Mouse (Mus musculus) spleen, adult 2 months (tissue): ENCODE measurements around the gene Rit1.

Experiments used
- CTCF ChIP-seq: fragments of 200-500 bp; IDR thresholded peaks from 2 replicates; pipeline ENCODE4 v1.5.1; 2011; ENCODE audit warnings: mild to moderate bottlenecking, inconsistent platforms; ENCODE audit not compliant: insufficient read depth, insufficient read length, insufficient replicate concordance; ENCODE audit errors: extremely low read depth
- POLR2A ChIP-seq: fragments of 200-500 bp; IDR thresholded peaks from 2 replicates; pipeline ENCODE4 v1.6.1; 2011; ENCODE audit warnings: low read depth, low read length, inconsistent platforms

DNA sequence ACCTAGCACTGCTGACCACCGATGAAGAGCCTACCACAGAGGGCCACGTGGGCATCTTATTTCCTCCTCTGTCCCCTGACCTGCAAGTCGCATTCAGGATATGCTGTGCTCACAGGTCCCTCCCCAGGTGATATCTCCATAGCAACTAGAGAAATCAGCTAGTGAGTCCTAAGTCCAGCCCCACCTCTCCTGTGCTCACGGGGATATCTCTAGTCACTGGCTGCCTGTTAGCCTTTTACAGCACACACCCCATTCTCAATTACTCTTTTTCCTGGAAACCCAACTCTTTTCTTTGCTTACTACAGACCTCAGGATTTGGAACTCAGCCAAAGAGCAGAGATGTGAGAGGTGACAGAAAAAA, 30.2 kb downstream of the Rit1 start:
- TF ChIP-seq CTCF (no peak), POLR2A (no peak)
